Mouse (Mus musculus): ENCODE measurements at regions not wholly inside any gene's neighbourhood (a gene's known extent, or its start where the extent isn't known, plus 50 kb on each side); places are given as distances from the start of the nearest gene placed in this dataset.

DNA sequence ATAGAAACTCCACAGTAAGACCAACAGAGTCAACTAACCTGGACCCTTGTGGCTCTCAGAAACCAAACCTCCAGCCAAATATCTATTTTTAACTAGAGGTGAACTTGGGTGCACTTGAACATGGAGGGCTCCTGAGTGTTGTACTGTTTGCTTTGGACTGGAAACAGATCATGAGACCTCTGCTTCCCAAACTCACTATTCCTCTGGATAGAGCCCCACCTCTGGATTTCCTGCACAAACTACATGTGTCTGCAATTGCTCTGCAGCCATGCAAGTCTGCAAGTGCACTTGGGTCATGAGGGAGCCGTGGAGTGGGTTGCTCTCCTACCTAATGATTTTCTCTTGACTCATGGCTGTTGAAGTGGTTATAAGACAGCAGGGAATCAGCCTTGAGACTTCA is 759.9 kb upstream of the Fam160b2 start:
- no peak for ATAC-seq (ENCODE audit: insufficient number of reproducible peaks, low FRiP score, low TSS enrichment)

DNA sequence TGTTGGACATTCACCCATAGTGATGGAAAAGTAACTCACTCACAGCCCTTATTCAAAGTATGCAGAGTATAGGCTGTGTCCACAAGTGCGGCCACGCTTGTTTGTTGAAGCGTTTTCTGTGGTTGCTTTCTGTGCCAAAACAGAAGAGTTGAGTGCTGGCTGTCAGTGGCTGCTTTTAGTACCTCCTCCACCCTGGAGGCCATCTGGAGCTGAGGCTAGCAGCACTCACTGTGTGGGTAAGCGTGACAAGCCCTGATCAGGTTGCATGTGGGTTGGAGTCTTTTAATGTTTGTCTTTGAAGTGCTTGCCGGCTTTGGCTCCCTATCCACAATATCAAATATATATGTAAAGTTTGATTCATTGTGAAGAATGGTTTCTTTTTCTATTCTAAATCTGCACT is 738.6 kb upstream of the Fam160b2 start:
- no peak for ATAC-seq (ENCODE audit: insufficient number of reproducible peaks, low FRiP score, low TSS enrichment)

DNA sequence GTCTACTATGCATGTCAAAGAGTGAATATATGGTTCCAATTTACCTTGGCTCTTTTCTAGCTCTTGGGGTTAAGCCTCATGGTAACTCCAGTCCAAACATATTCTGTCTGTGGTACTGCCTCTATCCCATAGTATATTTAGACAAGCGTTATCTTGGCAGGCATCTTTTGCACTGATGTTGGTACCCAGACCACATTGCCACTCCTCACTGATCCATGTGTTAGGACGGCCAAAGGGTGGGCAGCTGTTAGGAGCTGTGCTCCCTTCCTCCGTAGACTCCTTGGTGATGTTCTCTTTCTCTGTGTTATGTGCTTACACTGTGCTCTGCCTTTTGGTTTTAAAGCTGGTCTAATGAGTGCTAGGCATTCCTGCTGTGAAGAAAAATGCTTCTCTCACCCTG is 737.3 kb upstream of the Fam160b2 start:
- no peak for ATAC-seq (ENCODE audit: insufficient number of reproducible peaks, low FRiP score, low TSS enrichment)

DNA sequence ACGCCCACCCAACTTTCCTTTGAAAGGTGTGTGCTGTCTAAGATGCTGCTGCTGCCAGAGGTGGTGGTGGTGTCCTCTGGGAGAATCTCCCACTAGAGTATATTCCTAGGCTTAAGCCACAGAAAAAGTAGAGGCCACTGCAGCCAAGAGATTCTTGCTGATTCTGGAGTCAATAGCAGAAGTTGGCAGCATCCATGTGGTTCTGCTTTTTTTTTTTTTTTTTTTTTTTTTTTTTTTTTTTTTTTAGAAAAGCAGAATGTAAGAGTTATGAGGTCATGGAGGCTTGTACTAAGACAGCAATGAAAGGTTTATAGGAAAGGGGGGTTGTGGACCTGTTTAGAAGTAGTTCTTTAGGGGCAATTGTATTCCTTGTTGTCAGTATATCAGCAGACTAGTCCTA is 734.4 kb upstream of the Fam160b2 start:
- no peak for ATAC-seq (ENCODE audit: insufficient number of reproducible peaks, low FRiP score, low TSS enrichment)

DNA sequence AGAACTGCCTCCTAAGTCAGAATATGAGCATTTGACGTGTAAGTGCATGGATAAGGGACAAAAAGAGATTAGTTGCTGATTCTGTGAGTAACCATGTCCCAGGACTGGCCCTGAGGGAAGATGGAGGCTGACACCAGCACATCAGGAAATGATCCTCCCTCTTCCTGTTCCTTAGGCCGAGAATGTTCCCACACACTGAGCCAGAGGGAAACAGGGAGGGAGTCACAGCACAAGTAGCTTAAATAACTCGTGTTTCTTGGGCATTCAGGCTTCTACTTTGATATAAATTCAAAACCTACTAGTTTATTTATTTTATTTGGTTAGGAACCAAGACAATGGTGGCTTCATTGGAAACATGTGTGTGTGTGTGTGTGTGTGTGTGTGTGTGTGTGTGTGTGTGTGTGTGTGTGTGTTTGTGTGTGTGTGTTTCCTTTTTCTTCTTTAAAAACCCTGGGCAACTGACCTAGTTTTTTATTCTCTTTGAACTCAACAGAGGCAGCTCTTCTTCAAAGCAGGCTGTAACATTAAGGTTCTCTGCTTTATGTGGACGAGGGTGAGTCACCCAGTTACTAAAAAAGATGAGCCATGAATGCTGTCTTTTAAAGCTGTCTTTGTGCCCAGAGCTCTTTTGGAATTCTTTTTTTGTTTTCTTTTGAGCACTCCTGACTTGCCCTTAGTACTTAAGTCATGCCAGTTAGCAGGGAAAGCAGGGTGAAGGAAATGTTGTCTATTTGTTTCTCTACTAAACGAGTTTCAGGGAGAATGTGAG is 730.4 kb upstream of the Fam160b2 start:
- no peak for ATAC-seq (ENCODE audit: insufficient number of reproducible peaks, low FRiP score, low TSS enrichment)

DNA sequence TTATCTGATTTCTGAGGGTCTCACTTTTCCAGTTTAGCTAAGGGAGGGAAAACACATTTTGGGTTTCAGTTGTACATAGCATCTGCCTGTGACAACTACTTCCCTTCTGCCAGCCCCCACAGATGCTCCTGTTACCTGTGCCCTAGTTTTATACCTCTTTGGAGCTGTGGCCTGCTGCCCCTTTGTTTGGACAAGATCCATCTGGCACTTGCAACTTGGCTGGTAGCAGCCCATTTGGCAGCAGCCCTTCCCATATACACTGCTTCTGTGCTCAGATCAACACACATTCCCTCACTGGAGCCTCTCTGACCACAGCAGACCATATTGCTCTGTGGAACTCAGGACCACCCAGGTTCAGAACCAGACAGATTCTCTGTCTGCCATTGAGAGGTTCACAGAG is 728.0 kb upstream of the Fam160b2 start:
- no peak for ATAC-seq (ENCODE audit: insufficient number of reproducible peaks, low FRiP score, low TSS enrichment)

DNA sequence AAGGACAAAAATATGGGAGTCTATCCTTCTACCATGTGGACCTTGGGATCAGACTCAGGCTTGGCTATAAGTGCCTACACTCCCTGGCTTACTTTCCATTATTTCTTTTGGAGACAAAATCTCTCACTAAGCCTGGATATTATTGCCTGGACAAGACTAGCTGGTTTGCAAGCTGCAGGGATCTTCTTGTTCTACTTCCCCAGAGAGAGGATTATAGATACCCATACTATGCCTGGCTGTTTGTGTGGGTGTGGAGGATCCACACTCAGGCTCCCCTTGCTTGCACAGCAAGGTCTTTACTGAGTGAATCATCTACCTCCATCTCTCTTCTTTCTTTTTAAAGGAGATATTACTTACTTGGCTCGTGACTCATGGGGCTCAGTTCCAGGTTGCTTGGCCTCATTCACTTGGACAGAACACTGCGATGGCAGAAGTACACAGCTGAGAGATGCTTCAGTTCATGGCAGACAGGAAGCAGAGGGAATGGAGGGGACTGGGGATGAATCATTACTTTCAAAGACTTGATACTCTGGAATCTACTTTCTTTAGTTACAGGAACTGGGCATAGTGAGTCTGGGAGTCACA is 727.0 kb upstream of the Fam160b2 start:
- ATAC-seq (ENCODE audit: insufficient number of reproducible peaks, low FRiP score, low TSS enrichment), result no peak

DNA sequence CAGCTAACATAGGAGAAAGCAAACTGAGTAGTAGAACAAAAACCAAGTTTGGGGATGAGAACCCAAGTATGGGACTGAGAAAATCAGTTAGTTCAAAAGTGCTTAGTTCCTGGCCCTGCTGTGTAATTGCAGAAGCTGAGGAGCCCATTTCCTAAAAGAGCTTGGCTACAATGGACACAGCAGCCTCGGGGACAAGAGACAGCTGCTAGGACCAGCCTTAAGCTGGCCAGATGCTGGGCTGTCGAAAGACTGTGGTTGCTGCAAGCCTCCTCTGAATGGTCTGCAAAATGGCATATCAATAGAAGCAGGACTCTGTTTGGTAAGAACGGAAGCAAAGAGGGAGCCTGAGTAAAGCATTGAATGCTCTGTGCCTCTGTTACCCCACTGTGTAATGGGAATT is 715.6 kb upstream of the Fam160b2 start:
- no peak for ATAC-seq (ENCODE audit: insufficient number of reproducible peaks, low FRiP score, low TSS enrichment)

DNA sequence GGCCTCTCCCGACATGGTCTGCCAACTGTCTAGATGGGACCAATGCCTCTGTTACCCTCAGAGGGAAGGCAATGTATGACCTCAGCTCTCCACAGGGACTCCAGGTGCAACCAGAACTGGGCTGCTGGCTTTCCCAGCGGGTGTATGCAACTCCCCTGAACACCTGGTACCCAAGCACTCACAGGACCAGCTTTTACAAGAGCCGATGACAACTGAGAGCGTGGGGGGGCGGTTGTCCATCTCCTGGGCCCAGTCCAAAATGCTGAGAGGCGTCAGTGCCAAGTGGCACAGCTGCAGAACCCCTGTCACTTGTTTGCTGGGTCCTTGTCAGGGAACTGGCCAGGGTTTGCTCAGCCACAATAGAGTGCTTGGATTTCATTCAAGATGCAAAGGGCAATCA is 700.1 kb upstream of the Fam160b2 start:
- no peak for ATAC-seq (ENCODE audit: insufficient number of reproducible peaks, low FRiP score, low TSS enrichment)

DNA sequence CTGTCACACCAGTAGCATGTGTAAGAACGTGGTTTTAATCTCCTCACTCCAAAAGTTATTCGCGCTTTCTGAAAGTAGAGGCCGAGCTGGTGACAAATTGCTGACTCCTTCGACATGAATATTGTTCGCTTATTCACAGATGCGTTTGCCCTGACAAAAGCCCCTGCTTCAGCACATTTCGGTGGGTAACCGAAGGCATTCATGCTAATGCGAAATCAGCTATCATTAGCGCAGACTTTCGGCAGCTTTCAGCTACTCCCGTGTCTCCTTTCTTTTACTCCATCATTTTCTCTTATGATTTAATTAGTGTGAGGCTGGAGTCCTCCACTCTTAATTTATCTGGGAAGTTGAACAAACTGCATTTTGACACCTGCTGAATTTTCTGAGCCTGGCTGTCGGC is 681.9 kb upstream of the Fam160b2 start:
- ATAC-seq (ENCODE audit: insufficient number of reproducible peaks, low FRiP score, low TSS enrichment), result no peak

DNA sequence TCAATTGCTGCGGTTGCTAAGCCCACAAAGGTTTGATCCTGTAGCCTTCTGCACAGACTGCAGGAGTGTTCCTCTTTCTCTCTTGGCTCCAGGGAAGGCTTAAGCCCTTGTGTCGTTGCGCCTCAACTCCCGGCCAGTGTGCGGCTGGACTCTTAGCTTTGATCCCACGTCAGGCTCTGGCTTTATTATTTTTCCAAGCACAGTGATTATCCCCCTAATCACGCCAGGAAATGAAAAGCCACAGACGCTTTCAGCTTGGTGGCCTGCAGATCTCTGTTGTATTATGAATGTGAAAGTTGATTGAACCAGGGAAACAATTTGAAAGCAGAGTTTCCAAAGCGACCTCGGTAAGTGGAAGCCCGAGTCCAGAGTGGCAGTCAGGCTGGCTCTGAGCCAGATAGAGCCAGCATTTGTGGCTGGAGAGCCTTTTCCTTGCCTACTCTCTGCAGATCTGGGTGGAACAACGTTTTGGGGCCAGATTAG is 676.7 kb upstream of the Fam160b2 start:
- no peak for ATAC-seq (ENCODE audit: insufficient number of reproducible peaks, low FRiP score, low TSS enrichment)

DNA sequence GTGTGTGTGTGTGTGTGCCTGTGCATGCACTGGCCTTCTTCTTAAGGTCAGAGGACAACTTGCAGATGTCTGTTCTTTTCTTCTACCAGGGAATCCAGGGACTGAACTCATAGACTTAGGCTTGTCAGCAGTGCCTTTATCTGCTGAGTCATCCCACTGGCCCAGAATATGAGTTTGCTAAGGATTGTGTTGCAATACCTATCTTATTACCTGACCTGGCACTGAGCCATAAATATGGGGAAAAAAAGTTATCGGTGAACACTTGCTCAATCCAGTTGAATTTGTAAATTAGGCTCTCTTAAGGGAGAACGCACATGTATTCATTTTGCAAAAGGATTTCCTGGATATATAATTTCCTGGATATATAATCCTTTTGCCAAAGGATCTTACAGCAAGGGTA is 672.8 kb upstream of the Fam160b2 start:
- ATAC-seq (ENCODE audit: insufficient number of reproducible peaks, low FRiP score, low TSS enrichment), result no peak

DNA sequence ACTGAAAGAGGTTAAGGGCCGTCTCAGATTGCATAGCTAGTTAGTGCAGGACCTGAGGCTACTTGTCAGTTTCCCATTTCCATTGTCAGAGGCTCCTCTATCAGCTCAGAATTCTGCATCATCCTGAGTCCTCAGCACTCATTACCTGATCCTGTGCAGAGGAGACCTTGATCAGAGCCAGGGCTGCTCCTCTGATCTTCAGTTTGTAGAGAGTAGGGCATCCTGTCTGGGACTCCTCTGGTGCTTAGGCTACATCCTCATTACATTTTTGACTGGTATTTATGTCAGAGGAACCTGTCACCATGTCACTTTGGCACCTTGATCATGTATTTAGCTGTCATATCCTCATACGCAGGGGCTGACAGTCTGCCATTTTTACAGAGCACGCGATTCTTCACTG is 658.0 kb upstream of the Fam160b2 start:
- ATAC-seq (ENCODE audit: insufficient number of reproducible peaks, low FRiP score, low TSS enrichment), result no peak

DNA sequence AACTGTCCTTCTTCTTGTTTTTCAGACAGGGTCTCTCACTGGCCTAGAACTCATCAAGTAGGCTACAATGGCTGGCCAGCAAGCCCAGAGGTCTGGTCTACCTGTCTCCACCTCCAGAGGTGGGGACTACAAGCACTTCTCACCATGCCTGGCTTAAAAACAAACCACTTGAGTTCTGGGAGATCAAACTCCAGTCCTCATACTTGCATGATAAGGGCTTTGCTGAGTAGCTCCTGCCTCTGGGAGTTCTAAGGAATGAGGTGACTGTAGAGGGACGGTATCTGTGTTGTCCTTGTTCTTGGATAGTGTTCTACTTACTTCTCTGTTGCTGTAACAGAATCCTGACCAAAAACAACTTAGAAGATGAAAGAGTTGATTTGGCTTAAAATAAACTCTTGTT is 654.6 kb upstream of the Fam160b2 start:
- no peak for ATAC-seq (ENCODE audit: insufficient number of reproducible peaks, low FRiP score, low TSS enrichment)

DNA sequence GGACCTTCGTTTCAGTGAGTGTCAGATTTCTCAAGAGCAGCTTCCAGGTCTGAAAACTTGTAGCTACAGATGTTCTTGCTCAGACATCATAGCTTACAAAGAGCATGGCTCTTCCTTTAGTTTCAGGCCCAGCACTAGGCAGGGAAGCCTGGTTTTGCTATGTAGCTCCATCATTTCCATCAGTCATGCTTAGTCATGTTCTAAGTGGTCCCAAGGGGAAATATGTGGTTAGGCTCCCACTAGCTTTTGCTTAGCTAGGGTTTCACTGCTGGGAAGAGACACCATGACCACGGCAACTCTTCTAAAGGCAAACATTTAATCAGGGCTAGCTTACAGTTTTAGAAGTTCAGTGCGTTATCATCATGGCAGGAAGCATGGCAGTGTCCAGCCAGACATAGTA is 652.5 kb upstream of the Fam160b2 start:
- ATAC-seq (ENCODE audit: insufficient number of reproducible peaks, low FRiP score, low TSS enrichment), result no peak

DNA sequence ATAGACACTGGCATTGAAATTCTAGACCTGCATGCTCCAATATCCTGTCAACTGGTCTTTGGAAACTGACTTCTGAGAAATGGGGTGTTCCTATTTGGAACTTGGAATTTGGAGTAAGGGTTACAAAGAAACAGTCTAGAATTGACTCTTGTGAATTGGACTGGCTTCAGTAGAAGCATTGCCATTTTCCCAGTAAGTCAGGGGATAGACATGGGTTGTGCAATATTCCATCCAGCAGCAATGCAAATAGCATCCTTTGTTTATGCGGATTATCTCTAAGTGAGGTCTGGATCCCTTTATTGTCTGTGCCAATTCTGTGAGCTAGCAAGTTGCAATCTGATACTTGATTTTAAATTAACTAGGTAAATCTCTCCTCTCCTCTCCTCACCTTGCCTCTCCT is 651.5 kb upstream of the Fam160b2 start:
- no peak for ATAC-seq (ENCODE audit: insufficient number of reproducible peaks, low FRiP score, low TSS enrichment)

DNA sequence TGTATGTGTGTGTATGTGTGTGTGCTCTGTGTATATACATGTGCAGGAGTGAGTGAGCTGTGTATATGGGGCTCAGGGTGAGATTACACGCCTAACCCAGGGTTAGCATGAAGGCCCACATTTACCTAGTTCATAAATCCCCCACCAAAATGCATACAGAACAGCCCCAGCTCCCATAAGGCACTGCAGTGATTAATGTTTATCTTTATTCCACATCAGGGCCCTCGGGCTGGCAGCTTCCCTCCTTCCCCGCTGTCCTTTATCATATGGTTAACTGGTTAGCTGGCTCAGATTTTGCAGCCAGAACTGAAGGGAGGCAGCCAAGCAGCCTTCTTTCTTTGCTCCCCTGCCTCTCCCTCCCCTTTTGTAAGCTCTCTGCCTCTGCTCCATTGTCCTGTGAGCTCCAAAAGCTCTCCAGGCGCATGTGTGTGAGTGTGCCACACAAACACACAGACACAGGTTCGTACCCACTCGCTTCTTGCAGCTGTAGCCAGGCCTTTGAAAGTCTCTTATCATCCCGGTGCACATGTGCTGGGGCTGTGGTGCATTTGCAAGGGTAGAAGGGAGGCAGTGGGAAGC is 649.8 kb upstream of the Fam160b2 start:
- ATAC-seq (ENCODE audit: insufficient number of reproducible peaks, low FRiP score, low TSS enrichment), result no peak

DNA sequence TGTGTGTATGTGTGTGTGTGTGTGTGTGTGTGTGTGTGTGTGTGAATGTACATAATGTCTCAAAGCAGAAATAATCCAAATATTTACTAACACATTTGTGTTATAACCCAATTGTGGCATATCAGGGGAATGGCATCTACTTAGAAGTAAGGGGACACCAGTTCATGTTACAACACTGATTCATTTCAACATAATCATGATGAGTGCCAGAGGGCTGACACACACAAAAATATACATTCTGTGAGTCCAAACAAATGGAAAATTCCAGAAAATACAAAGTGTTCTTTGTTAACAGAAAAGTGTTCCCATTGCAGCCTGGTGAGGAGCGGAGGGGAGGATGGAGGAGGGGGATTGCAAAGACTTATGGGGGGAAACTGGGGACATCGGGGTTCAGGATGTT is 648.9 kb upstream of the Fam160b2 start:
- ATAC-seq (ENCODE audit: insufficient number of reproducible peaks, low FRiP score, low TSS enrichment), result no peak

DNA sequence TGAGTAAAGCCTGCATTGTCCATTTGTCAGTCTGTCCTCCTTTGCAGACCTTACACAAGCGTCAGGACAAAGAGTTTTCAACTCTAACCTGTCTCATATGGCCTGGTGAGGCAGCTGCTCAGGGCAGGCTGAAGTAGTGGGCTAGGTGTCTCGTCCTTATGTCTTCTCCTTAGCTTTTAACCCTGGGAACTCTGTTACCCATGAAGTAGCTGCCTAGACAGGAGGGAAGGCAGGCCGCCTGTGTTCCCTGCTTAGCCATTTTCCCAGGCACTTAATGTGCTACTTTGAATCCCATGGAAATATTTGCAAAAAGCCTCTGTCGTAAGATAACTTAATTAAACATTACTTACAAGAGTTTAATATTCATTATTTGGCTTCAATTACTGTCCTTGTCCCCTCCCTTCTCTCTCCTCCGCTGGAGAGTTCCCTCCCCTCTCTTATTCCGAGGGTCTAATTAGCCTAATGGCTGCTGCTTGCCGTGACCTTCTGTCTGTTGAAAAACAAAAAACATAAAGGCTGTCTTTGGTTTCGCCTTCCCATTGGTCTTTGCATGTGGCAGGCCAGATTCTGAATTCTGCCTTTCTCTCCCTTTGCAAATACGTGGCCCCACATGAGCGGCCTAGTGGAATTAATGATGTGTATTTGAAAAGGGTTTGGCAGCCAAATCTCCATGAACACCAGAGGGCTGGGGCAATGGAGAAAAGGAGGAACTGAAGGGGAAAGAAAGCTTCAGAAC is 642.2 kb upstream of the Fam160b2 start:
- ATAC-seq (ENCODE audit: insufficient number of reproducible peaks, low FRiP score, low TSS enrichment), result no peak

DNA sequence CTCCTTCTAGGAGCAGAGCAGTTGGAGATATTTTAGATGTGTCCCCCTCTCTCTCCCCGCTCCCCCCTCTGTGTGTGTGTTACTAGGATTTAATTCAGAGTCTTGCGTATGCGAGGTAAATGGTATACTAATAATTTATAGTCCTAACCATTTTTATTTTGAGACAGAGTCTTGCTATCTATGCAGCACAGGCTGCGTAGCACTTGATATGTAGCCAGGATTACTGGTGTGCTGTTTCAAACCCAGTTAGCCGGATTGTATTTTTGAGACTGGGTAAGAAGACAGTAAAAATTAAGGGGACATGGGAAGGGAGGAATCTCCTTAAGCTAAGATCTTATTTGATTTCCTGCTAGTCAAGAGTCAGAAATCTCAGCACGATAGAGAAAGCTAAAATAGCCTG is 636.6 kb upstream of the Fam160b2 start:
- ATAC-seq (ENCODE audit: insufficient number of reproducible peaks, low FRiP score, low TSS enrichment), result no peak

DNA sequence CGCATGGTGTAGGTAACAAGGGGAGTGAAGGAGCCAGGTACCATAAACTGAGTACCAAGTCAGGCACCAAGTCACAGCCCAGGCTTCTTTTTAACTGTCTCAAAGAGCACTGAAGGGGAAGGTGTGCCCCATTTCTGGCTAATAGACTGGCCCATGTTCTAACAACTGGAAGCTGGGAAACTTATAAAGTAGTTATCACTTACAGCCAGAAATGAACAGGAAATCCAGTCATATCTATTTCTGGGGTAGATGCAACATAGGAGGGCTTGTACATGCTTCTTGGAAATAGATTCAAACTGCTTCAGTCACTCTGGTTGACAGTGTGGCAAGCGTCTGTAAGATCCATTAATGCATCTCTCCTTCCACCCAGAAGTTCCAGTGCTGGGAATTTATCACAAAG is 635.3 kb upstream of the Fam160b2 start:
- no peak for ATAC-seq (ENCODE audit: insufficient number of reproducible peaks, low FRiP score, low TSS enrichment)

Data from cerebellum, adult (tissue).